Mouse (Mus musculus) liver, postnatal 0 days (tissue): ENCODE data around the gene Heph. TPM values are rescaled to one million over a fixed set of nuclear protein-coding genes. Genes with fewer than 3 reads are reported as not detected.
"Not testable (repeated sequence)": the region's sequence is repeated elsewhere in the genome, so short reads cannot be mapped to it uniquely, and the experiment has no call there.

Source experiments
- ATAC-seq: fragments of 200-750 bp; cut with Nextera tagmentation; 2 replicates; pipeline ENCODE4 v1.8.0; 2017; ENCODE audit warnings: mild to moderate bottlenecking, moderate library complexity
- DNase-seq: peaks from one replicate; pipeline ENCODE4 v3.0.0-alpha.2; 2016
- H3K27ac ChIP-seq: fragments of 300-500 bp; sonication (generic); 2 replicates; pipeline ENCODE4 v1.5.1; 2014; ENCODE audit warnings: antibody characterized with exemption, moderate library complexity, mild to moderate bottlenecking, low read depth
- H3K27me3 ChIP-seq: fragments of 300-500 bp; sonication (generic); 2 replicates; pipeline ENCODE4 v1.6.1; 2014; ENCODE audit warnings: low read length, control low read depth, mixed read lengths; ENCODE audit not compliant: insufficient read depth
- H3K36me3 ChIP-seq: fragments of 300-500 bp; sonication (generic); replicated peaks from 2 replicates; pipeline ENCODE4 v1.6.1; 2014; ENCODE audit warnings: mild to moderate bottlenecking, control low read depth, low read length, moderate library complexity, mixed read lengths; ENCODE audit not compliant: insufficient read depth
- H3K4me1 ChIP-seq: fragments of 300-500 bp; sonication (generic); 2 replicates; pipeline ENCODE4 v1.6.1; 2014; ENCODE audit warnings: antibody characterized with exemption, mild to moderate bottlenecking, control low read depth; ENCODE audit not compliant: insufficient read depth
- H3K4me2 ChIP-seq: fragments of 300-500 bp; sonication (generic); 2 replicates; pipeline ENCODE4 v1.6.1; 2014; ENCODE audit warnings: low read depth, mild to moderate bottlenecking, low read length, moderate library complexity, mixed read lengths
- H3K4me3 ChIP-seq: fragments of 300-500 bp; sonication (generic); 2 replicates; pipeline ENCODE4 v1.5.1; 2014; ENCODE audit warnings: low read depth, low read length
- H3K9ac ChIP-seq: fragments of 300-500 bp; sonication (generic); replicated peaks from 2 replicates; pipeline ENCODE4 v1.6.1; 2014; ENCODE audit warnings: mild to moderate bottlenecking, moderate library complexity
- H3K9me3 ChIP-seq: fragments of 300-500 bp; sonication (generic); 2 replicates; pipeline ENCODE4 v1.6.1; 2016; ENCODE audit warnings: mild to moderate bottlenecking, control low read depth, low read length, mixed read lengths
- CTCF ChIP-seq: sonication (generic); IDR thresholded peaks from 2 replicates; pipeline ENCODE4 v1.5.1; 2016; ENCODE audit warnings: antibody characterized with exemption, low read depth
- EP300 ChIP-seq: IDR thresholded peaks from 2 replicates; pipeline ENCODE4 v1.6.1; 2016; ENCODE audit warnings: antibody characterized with exemption, low read depth, mild to moderate bottlenecking
- WGBS: fragments of 180-500 bp; shearing (Covaris S2); extraction: QIAGEN DNeasy Blood & Tissue Kit; methylation state at CpG from one replicate; pipeline ENCODE4 v1.1.7; 2014; ENCODE audit not compliant: insufficient replicate concordance; 5-methylcytosine and 5-hydroxymethylcytosine counted together
- polyA plus RNA-seq: library from polyadenylated mRNA; unstranded; fragments of >200 nt; fragmentation: Nextera tagmentation; extraction: Ambion mirVana; gene quantifications from 2 replicates; pipeline ENCODE4 v1.2.1, GENCODE M21; 2015

Gene Heph
- 0.86 and 0.92 TPM in 2 replicates for polyA plus RNA-seq

- Histone ChIP-seq H3K27me3 (no peaks in the 10 kb centered on the region), H3K9me3 (no peaks in the 10 kb centered on the region), H3K9ac (no peak within 1 kb of the TSS), H3K36me3 (no peaks in the 10 kb centered on the region), H3K27ac (no peak within 1 kb of the TSS), H3K4me2 (peak within 1 kb of the TSS; percentile 29; the same call in 1 of the 2 replicates), H3K4me3 (no peak within 1 kb of the TSS), H3K4me1 (no peaks in the 10 kb centered on the region)
- no peak for TF ChIP-seq EP300
- no peak for TF ChIP-seq CTCF
- ATAC-seq (no peak), DNase-seq (no peak)
- WGBS, result 67% methylated on average over 2 of the region's 2 CpGs
Measured at GRCm38 (mm10) chrX:96455149-96455548, at the start of gene Heph. Gene Heph (plus strand): TSS chrX:96455359.

- H3K36me3 ChIP-seq, H3K4me2 ChIP-seq, H3K27ac ChIP-seq, DNase-seq, H3K4me1 ChIP-seq, H3K27me3 ChIP-seq, ATAC-seq, H3K9me3 ChIP-seq, H3K4me3 ChIP-seq, H3K9ac ChIP-seq: not testable (repeated sequence)
- WGBS, result 71% methylated on average over 4 of the region's 4 CpGs
Measured at GRCm38 (mm10) chrX:96415351-96415750, 39.8 kb upstream of the Heph start.

GRCm38 (mm10) chrX:96416970-96417369 lies 38.2 kb upstream of the Heph start:
- WGBS, result 67% methylated on average over 1 of the region's 1 CpGs
- Histone ChIP-seq H3K27me3 (no peaks in the 10 kb centered on the region), H3K9me3 (no peaks in the 10 kb centered on the region), H3K4me1 (no peaks in the 10 kb centered on the region), H3K9ac (no peak overlapping the region), H3K4me2 (no peak overlapping the region), H3K4me3 (no peak overlapping the region), H3K36me3 (no peaks in the 10 kb centered on the region), H3K27ac (no peak overlapping the region)
- no peak for DNase-seq
- ATAC-seq, result no peak
- no peak for TF ChIP-seq EP300
- TF ChIP-seq CTCF, result no peak

GRCm38 (mm10) chrX:96417733-96418132 lies 37.4 kb upstream of the Heph start:
- no peaks in the 10 kb centered on the region for H3K9me3 ChIP-seq
- no peak overlapping the region for H3K9ac ChIP-seq
- ATAC-seq (no peak), DNase-seq (no peak)
- no peaks in the 10 kb centered on the region for H3K27me3 ChIP-seq
- H3K36me3 ChIP-seq, result no peaks in the 10 kb centered on the region
- no peak overlapping the region for H3K4me2 ChIP-seq
- H3K4me3 ChIP-seq, result no peak overlapping the region
- H3K27ac ChIP-seq, result no peak overlapping the region
- WGBS, result 25% methylated on average over 1 of the region's 1 CpGs
- peak; percentile 19; the same call in 1 of the 2 replicates for TF ChIP-seq EP300
- no peak for TF ChIP-seq CTCF
- no peaks in the 10 kb centered on the region for H3K4me1 ChIP-seq

GRCm38 (mm10) chrX:96419383-96419782 lies 35.8 kb upstream of the Heph start:
- no peaks in the 10 kb centered on the region for H3K36me3 ChIP-seq
- H3K4me2 ChIP-seq, result no peak overlapping the region
- H3K4me3 ChIP-seq, result no peak overlapping the region
- DNase-seq (no peak), ATAC-seq (no peak)
- no peaks in the 10 kb centered on the region for H3K27me3 ChIP-seq
- H3K27ac ChIP-seq, result no peak overlapping the region
- no peaks in the 10 kb centered on the region for H3K9me3 ChIP-seq
- H3K9ac ChIP-seq, result no peak overlapping the region
- no peak for TF ChIP-seq EP300
- TF ChIP-seq CTCF, result no peak
- H3K4me1 ChIP-seq, result no peaks in the 10 kb centered on the region

GRCm38 (mm10) chrX:96456201-96456963 lies 1.2 kb downstream of the Heph start, which contains the start of gene Hsf3:
Gene Hsf3 (minus strand): TSS chrX:96456294.
- no peaks in the 10 kb centered on the region for H3K9me3 ChIP-seq
- no peak within 1 kb of the TSS for H3K9ac ChIP-seq
- DNase-seq, result peak; percentile 11
- WGBS, result 25% methylated on average over 9 of the region's 9 CpGs
- no peak for TF ChIP-seq CTCF
- no peak for TF ChIP-seq EP300
- no peaks in the 10 kb centered on the region for H3K36me3 ChIP-seq
- no peak for ATAC-seq
- H3K27me3 ChIP-seq, result no peaks in the 10 kb centered on the region
- peak within 1 kb of the TSS; percentile 29; the same call in 1 of the 2 replicates for H3K4me2 ChIP-seq
- H3K4me1 ChIP-seq, result no peaks in the 10 kb centered on the region
- H3K4me3 ChIP-seq, result no peak within 1 kb of the TSS
- H3K27ac ChIP-seq, result no peak within 1 kb of the TSS

- ATAC-seq (no peak), DNase-seq (no peak)
- WGBS, result 39% methylated on average over 1 of the region's 1 CpGs
- Histone ChIP-seq H3K4me3 (no peak overlapping the region), H3K36me3 (no peaks in the 10 kb centered on the region), H3K27ac (no peak overlapping the region), H3K4me1 (no peaks in the 10 kb centered on the region), H3K27me3 (no peaks in the 10 kb centered on the region), H3K9ac (no peak overlapping the region), H3K9me3 (no peaks in the 10 kb centered on the region), H3K4me2 (no peak overlapping the region)
- TF ChIP-seq CTCF (0 out of 2 replicates have a peak, but pooled peaks have one; percentile 5), EP300 (no peak)
Measured at GRCm38 (mm10) chrX:96501580-96501979, 46.4 kb downstream of the Heph start.

Other genes with a start within 250 kb of the Heph start
- 31.8 and 32.3 TPM in 2 replicates for gene Vsig4, start 161.9 kb upstream of the Heph start, polyA plus RNA-seq
- not detected in 2 replicates for gene Hsf3, start 935 bp downstream of the Heph start, polyA plus RNA-seq